Mouse (Mus musculus) large intestine, adult 2 months (tissue): ENCODE measurements around the gene Olfr1491. TPM values are rescaled to one million over a fixed set of nuclear protein-coding genes. Genes with fewer than 3 reads are reported as not detected.

Experiments used
- DNase-seq: peaks from one replicate; pipeline ENCODE4 v3.0.0-alpha.2; 2012; ENCODE audit warnings: low read depth, low spot score
- WGBS: fragments of 180-500 bp; shearing (Covaris S2); methylation state at CpG from one replicate; pipeline ENCODE4 v1.1.7; 2018; 5-methylcytosine and 5-hydroxymethylcytosine counted together
- polyA plus RNA-seq: library from polyadenylated mRNA; depleted of rRNA; stranded (reverse); fragments of >200 nt; gene quantifications from 2 replicates; pipeline ENCODE4 v1.2.3, GENCODE M21; 2012; rRNA removed

The Olfr1491 gene
- polyA plus RNA-seq, result not detected in 2 replicates

- no peak for DNase-seq
- 69% methylated on average over 3 of the region's 3 CpGs for WGBS
These were observed at the start of gene Olfr1491 for GRCm38 (mm10) chr19:13696968-13697367. Gene Olfr1491, plus strand, starts transcription at chr19:13697268.

DNA sequence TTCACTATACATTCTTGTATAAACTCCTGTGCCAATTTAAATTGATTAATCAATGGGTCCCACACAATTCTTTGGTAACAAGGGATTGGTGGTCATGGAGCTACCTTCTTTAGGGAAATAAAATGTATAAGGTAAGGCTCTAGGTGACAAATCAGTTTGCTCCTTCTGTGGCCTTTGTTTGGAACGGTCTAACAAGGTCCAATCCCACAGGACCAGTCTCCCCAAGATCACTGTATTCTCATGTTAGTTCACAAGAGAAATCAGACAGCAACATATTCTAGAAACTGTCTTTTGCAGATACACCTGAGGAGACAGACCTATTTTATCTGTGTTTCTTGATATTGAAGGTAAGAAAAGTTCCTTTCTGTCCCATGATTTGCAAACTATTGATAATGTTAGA lies 46.3 kb upstream of the Olfr1491 start, which contains the start of gene Olfr1490:
TSS of gene Olfr1490 (plus strand) at position 301 of the 400 bp plus-strand sequence.
- DNase-seq, result no peak
- WGBS, result 61% methylated on average over 1 of the region's 1 CpGs

- no peak for DNase-seq
- 29% methylated on average over 2 of the region's 2 CpGs for WGBS
These were observed 25.9 kb downstream of the Olfr1491 start, which contains the start of gene Olfr1493-ps1 for GRCm38 (mm10) chr19:13722978-13723377. Gene Olfr1493-ps1, plus strand, starts transcription at chr19:13723278.

DNA sequence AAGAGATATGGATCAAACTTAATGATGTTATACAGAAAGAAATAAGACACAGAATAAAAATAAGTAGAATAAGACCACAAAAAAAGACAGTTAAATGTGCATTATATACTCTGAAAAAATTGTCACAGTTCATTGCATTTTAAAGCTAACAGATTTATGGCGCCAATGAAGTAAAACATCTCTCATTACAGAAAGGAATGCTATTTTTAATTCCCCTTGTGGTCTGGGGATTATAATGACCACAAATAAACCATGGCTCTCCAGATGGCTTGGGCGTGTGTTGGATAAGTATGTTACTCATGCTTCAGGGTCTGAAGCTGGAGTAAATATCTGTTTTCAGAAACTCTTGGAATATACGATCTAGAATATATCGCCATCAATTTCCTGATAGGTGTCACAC lies 42.4 kb downstream of the Olfr1491 start, which contains the start of gene Olfr1494:
TSS of gene Olfr1494 (plus strand) at position 301 of the 400 bp plus-strand sequence.
- WGBS, result 84% methylated on average over 4 of the region's 4 CpGs
- DNase-seq, result no peak

DNA sequence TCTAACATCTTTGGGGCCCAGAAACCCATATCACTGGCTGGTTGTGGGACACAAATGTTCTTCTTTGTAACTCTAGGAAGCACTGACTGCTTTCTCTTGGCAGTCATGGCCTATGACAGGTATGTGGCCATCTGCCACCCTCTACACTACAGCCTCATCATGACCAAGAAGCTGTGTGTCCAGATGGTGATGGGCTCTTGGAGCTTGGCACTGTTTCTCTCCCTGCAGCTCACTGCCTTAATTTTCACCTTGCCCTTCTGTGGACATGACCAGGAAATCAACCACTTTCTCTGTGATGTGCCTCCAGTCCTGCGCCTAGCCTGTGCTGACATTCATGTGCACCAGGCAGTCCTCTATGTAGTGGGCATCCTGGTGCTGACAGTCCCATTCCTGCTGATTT lies 52.3 kb downstream of the Olfr1491 start:
- 88% methylated on average over 1 of the region's 1 CpGs for WGBS
- DNase-seq, result no peak

Other genes starting within 250 kb of the Olfr1491 start
- not detected in 2 replicates for gene Olfr1472, start 241.2 kb upstream of the Olfr1491 start, polyA plus RNA-seq
- gene Olfr1474, start 227.7 kb upstream of the Olfr1491 start, polyA plus RNA-seq, result not detected in 2 replicates
- not detected in 2 replicates for gene Olfr1475, start 217.1 kb upstream of the Olfr1491 start, polyA plus RNA-seq
- gene Olfr1477, start 196.7 kb upstream of the Olfr1491 start, polyA plus RNA-seq, result not detected in 2 replicates
- not detected in 2 replicates for gene Olfr1480, start 169.4 kb upstream of the Olfr1491 start, polyA plus RNA-seq
- gene Olfr1484, start 113.8 kb upstream of the Olfr1491 start, polyA plus RNA-seq, result not detected in 2 replicates
- not detected in 2 replicates for gene Olfr1487, start 79.9 kb upstream of the Olfr1491 start, polyA plus RNA-seq
- gene Olfr1489, start 65.6 kb upstream of the Olfr1491 start, polyA plus RNA-seq, result not detected in 2 replicates
- not detected in 2 replicates for gene Olfr1490, start 46.2 kb upstream of the Olfr1491 start, polyA plus RNA-seq
- gene Olfr1493-ps1, start 26.0 kb downstream of the Olfr1491 start, polyA plus RNA-seq, result not detected in 2 replicates
- gene Olfr1494, start 42.5 kb downstream of the Olfr1491 start, polyA plus RNA-seq, result not detected in 2 replicates
- not detected in 2 replicates for gene Olfr1495, start 67.3 kb downstream of the Olfr1491 start, polyA plus RNA-seq
- not detected in 2 replicates for gene Olfr1496, start 80.6 kb downstream of the Olfr1491 start, polyA plus RNA-seq
- gene Olfr1497, start 100.9 kb downstream of the Olfr1491 start, polyA plus RNA-seq, result not detected in 2 replicates
- gene Olfr1499, start 122.2 kb downstream of the Olfr1491 start, polyA plus RNA-seq, result not detected in 2 replicates
- not detected in 2 replicates for gene Olfr1500, start 133.2 kb downstream of the Olfr1491 start, polyA plus RNA-seq
- gene Olfr1501, start 153.4 kb downstream of the Olfr1491 start, polyA plus RNA-seq, result not detected in 2 replicates
- gene Olfr1502, start 164.5 kb downstream of the Olfr1491 start, polyA plus RNA-seq, result not detected in 2 replicates
- gene Olfr1504, start 200.7 kb downstream of the Olfr1491 start, polyA plus RNA-seq, result not detected in 2 replicates
- not detected in 2 replicates for gene Olfr1505, start 216.3 kb downstream of the Olfr1491 start, polyA plus RNA-seq